Mouse (Mus musculus) A20 (cell line): ENCODE data around the gene Eif4g1.

Source experiments
- DNase-seq: peaks from one replicate; pipeline ENCODE4 v3.0.0-alpha.2; 2011; ENCODE audit warnings: low read depth, low spot score

The Eif4g1 gene

DNA sequence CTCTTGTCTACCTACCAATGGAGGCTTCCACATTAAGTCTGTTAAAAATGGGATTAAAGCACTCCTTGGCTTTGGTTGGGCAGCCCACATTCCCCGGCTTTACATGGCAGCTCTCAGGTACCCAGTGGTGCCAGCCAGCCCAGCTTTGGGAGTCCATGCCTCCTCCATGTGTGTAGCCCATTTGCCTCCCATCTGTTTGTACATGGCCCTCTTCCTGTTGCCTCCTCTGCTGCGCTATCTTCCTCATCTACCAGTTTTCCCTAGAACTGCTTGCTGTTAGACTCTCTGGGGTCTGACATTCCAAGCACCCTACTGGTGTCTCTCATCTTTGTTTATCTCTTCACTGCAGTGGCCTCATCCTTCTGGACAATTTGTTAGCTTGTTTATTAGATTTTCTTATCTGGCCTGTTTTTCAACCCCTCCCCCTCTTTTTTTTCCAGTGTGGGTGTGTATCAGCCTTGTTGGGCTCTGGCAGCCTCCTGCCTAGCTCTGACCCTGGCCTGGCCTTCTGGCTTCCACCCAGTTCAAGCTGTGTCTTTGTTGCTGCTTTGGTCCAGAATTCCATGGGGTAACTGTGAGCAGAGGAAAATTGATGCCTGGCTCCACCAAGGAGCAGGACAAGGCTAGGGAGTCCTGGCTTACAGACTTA, 38.4 kb downstream of the Eif4g1 start:
- no peak for DNase-seq

DNA sequence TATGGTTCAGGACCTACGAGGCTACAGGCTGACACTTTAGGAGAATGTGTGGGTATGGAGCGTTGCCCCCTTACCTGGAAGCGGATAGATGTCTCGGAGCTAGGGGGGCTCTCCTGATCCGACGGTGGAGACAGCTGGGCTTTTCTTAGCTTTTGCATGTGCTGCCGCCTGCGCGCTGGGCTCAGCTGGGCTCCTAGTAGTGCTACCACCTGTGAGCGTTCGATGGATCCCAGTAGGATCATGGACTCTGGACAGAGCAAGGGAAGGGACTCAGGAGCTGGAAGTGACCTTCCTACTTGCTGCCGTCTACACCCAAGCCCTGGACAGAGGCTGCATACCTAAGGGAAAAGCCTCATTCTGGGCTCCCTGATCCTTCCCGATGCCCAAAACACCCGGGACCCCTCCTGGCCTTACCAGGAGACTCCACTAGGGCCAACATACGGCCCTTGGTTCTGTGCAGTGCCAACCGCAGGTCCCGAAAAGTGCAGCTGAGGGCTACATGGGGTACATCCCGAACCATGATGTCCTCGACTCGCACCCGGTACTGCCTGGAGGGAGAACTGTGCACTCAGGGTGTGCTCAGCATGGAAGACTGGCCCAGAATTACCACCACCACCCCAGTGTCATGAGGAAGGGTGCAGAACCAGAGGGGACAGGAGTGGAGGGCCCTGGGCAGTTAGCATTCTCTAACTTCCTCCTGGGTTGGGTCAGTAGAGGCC, 40.3 kb downstream of the Eif4g1 start:
- no peak for DNase-seq

DNA sequence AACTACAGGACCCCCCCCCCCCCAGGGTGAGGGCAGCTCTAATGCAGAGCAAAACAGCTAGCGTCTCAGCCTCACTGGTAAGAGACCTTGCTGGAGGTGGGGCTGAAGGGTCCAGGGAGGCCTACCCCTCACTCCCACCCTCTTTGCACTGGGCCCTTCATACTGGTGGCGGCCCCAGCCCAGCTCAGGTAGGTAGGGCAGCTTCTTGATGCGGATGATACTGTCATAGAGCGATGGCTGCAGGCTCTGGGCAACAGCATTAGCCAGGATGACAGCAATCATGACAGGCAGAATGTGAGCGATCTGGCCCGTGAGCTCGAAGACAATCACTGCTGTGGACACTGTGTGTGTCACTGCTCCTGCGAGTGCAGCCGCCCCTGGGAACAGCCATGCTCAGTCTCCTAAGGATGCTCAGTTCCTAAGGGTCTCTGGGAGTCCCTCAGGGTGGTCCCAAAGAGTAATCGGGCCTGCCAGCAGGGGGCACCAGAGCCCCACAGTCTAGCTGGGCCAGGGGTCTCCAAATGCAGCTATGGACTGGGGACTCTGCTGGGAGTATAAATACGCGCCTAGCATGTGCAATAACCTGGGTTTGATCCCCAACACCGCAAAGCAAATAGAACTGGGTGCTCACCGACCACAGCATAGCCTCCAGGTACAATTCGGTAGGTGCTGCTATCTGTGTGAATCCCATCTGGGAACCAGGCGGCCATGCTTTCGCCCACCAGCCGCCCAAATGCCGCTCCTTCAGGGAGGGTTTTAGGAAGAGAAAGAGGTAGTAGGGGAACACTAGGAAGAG, 41.0 kb downstream of the Eif4g1 start:
- no peak for DNase-seq

DNA sequence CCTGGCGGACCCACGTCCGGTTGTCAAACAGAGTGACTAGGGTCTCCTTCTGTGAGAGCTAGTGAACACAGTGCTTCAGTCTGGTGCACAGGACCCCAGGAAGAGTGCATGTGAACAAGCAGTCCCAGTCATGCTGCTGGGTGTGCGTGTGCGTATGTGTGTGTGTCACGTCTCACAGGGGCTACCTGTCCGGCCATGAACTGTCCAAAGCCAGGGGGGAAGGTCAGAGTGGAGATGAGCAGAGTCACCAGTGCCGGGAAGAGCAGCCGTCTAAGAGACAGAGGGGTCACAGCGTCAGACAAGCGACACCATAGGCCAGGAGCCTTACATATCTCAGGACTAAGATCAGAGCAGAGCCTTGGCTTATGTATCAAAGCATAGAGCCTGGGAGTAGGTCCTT, 42.3 kb downstream of the Eif4g1 start:
- no peak for DNase-seq

DNA sequence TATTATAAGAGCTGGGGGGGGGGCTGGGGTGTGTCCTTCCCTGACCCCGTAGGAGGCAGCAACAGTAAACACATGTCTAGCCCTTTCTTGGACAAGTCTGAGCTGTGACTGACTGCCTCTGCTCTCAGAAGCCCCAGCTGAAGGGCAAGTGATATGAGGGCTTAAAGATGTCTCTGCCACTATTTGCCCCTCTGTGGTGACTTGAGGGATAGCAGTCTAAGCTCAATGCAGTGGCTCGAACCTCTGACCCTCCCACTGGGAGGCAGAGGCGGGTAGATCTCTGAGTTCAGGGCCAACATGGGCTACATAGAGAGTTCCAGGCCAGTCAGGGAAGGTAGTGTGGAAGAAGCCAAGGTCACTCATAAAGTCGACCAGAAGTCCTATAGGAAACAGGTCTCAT, 42.7 kb downstream of the Eif4g1 start:
- peak; percentile 42 for DNase-seq

DNA sequence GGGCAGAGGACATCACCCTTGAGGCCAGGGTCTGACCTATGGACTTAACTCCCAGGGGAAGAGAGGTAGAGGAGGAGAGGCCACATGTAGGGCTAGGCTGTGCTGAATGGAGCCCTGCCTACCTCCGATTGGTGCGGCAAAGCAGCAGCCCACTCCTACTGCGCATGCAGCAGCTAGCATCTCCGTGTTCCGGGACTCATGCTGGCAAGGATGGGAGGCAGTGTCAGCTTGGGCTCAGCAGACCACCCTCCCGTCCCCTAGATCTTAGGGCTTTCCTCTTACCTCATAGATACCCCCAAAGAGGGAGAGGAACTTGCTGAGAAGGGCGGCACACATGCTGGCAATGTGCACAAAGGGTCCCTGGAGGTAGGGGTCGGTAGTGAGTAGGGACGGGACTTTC, 44.1 kb downstream of the Eif4g1 start:
- no peak for DNase-seq

DNA sequence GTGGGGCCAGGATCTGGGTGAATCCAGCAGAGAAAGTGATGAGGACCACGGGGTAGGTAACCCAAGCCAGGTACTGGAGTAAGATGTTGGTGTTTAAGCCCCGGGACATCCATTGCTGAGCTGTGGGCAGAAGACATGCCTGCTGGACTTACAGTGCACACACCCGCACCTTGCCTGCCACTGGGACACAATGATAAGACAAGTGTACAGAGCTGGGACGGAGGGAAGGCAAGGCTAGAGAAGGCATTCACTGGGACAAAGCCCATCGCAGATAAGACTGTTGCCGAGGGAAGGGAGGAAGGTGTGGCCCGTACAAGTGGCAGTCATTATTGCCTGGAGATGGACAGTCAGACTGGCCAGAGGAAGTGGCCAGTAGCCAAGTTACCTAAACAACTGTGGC, 44.8 kb downstream of the Eif4g1 start:
- no peak for DNase-seq

DNA sequence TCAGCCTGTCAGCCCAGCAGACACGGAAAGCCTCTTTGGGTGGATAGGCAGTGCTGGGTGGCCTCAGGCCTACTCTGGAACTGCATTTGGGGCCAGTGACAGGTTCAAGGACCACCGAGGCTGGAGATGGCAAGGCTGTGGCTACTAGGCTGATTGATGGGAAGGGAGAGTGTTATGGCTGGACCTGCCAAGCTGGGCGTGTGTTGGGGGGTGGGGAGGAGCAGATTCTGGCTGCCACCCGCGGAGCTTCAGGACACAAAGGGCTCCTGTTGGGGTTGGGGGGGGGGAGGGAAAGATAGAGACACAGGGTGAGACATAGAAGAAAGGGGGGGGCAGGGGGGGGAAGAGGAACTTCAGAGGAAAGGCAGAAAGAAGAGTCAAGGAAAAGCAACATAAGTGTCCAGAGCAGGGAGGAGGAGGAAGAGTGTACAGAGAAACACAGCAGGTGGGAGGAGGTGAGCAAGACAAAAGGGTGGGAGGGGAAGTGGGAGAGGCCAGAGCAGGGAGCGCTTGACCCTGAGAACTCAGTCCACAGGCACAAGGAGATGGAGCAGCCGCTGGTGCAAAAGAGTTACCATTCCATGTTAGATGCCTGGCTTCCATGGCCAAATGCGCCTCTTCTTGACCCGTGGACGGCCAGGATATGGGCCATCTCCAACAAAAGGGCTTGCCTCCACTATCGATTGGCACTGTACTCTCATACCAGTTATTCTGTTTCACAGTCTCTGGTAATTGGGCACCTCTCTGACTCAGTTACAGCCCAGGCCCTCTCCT, 46.4 kb downstream of the Eif4g1 start:
- no peak for DNase-seq

DNA sequence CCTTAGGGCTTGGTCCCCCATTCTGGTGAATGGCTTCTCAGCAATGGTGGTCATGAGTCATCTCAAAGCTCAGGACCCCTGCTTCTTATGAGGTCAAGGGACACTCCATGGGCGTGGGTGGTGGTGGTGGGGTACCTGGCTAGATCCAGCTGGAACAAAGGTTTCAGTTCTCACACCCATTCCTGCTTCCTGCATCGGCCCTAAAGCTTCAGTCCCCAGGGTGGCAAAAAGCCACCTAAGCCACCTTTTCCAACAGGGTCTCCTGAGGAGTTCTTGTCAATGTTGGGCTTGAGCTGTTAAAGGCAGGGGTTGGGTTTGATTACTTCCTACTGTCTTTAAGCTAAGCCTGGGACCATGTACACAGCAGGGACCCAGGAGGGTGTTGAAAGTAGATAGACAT, 47.0 kb downstream of the Eif4g1 start:
- no peak for DNase-seq

DNA sequence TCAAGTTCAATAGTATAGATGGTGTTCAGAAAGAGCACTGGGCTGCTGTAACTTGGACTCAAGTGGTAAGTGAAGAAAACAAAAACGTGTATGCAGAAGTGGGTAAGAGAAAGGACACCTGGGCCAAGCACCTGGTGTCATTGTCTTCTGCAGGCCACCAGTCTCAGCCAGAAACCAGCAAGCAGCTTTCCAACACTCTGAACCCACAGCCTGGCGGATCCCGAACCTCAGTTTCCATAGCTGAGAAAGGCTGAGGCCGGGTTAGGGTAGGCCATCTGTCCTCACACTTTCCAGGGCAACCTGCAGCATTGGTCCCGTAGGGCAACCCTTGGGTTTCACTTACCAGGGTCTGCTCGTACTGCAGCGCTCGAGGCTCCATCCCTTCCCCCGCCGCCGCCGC, 47.5 kb downstream of the Eif4g1 start:
- no peak for DNase-seq

DNA sequence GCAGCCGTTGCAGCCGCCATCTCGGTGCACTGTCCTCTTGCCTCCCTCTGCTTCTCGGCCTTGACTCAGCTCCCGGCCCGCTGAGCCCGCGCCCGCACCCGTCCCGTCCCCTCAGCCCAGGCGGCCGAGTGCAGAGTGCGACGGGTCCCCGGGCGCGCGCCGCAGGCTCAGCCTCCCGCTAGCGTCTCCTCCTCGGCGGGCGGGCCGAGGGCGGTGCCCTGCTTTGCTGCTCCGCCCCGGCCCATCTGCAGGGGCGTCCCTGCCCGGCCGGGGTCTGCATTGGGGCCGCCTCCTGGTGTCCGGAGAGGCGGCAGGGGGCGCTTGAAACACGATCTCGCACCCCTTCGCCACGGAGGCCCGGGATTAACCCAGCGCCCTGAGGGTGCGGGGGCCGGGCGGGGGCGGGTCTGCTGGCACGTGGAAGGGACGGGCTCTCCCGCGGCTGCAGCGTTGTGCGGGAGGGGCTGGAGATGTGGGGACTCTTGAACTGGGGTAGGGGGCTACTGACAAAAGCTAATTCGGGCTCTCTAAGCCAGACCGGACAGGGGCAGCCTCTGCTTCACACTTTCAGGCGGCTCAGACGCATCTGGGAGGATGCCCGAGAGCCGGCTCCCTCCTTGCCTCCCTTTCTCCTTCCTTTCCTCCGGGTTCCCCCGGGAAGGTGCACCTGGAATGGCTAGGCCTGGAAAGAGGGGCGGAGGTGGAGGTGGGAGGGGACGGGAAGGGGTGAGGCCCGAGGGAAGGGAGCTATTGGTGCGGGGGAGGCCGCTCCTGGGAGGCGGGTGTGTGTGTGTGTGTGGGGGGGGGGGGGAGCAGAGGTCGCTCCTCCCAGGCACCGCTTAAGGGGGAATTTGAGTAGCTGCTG, 48.1 kb downstream of the Eif4g1 start:
- DNase-seq: peak; percentile 85

DNA sequence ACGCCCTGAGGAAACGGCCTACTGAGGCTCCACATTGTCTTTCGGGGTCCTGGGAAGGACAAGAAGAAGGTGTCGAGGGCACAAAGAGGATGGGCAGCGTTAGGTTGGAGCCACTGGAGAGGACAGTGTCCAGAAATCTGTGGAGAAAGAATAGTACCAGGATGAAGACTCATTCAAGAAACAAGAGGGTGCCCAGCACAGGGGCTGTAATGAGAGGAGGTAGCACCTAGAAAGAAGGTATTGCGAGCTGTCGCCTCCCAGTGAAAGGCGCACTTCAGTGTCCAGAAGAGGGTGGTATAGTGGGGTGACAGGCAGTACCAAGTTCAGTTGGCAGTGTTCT, 48.7 kb downstream of the Eif4g1 start:
- DNase-seq: no peak

DNA sequence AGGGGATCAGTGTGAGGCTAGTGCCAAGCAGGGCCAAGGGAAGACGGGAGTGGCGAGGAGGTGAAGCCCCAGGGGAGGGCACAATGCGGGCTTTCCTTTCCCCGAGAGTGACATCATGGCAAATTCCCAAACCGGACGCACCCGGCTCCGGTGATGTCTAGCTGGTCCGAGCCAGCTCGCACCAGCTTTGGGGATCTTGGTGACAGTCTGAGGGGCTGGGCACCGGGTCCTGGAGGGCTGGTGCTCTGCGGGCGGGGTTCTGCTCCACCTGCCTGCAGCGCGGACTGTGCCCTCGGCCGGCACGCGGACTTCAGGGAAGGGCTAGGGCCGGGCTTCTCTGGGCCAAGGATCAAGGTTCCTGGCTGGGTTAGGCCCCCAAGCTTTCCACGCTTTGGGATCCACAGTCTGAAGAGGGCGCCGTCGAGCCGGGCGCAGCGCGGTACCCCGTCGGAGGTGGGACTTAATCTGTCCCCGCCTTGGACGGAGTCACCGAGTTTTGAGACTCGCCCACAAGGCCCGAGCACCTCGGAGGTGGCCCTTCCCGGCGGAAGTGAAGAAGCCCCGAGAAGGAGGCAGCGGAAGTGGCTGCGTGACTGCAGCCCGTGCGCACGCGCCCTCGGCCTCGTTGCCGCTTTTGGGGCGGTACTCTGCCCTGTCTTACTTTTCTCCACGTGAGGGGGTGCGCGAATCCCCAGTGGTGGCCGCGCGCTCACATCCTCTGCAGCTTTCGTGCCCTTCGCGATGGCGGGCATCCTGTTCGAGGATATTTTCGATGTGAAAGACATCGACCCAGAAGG, 49.3 kb downstream of the Eif4g1 start, which contains the start of the genes Polr2h and Clcn2:
TSS of gene Polr2h (plus strand) at position 485 of the 797 bp plus-strand sequence.
TSS of gene Clcn2 (minus strand) at position 566 of the 797 bp plus-strand sequence.
- peak; percentile 98 for DNase-seq

DNA sequence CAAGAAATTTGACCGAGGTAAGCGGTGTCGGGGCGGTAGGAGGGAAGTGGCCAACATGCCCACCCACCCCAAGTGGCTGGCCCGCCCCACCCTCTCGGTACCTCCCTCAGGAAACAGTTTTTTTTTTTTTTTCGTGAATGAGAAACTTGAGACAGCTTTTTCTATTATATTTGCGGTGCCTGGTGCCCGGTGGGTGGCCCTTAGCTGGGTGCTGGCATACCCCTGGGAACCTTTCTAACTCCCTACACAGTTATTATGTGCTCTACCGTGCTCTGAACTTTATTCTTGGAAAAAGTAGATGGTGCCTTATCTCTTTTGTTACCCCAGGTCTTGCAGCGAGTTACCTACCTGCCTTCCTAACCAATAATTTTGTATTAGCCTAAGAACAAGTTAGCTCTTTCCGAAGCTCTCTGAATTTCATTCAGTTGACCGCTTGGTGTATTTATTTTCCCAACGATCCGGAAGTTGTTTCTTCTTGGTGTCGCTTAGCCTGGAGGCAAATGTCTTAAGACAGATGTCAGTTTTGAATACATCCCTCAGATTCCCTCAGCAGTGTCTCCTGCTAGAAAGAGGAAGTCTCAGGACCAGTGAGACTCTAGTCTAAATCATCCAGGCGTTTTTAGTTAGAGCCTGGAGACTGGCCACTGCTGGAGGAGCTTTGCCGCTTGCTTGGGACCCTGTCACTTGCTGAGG, 50.0 kb downstream of the Eif4g1 start:
- peak; percentile 62 for DNase-seq

DNA sequence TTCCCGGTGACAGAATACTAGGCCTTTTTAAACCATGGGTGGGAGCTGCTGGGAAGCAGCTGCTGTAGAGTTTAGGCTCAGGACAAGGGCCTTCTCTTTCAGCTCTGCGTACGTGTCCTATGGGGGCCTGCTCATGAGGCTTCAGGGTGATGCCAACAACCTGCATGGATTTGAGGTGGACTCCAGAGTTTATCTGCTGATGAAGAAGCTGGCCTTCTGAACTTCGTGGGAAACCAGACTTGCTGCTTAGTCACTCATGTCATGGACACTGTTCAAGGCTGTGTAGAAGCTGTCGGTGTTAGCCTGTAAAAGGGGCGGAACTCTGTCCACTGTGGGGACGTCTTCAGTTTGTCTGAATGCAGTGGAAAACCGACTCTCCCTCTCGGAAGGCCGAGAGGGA, 53.7 kb downstream of the Eif4g1 start:
- no peak for DNase-seq

DNA sequence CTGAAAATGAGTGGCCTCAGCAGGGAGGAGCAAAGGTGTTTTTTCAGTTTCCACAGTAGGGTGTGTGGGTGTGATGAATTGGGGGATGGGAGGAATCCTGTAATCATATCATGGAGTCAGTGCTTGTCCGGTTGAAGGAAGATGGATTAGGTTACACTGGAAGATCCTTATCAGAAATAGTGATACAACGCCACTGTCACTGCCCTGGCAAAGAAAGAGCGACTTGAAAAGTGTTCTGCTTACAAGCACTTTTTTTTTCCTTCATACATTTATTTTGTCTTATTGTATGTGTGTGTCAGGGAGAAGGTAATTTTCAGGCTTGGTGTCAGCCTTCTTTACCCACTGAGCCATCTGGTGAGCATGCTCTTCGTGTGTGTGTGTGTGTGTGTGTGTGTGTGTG, 54.6 kb downstream of the Eif4g1 start:
- no peak for DNase-seq

DNA sequence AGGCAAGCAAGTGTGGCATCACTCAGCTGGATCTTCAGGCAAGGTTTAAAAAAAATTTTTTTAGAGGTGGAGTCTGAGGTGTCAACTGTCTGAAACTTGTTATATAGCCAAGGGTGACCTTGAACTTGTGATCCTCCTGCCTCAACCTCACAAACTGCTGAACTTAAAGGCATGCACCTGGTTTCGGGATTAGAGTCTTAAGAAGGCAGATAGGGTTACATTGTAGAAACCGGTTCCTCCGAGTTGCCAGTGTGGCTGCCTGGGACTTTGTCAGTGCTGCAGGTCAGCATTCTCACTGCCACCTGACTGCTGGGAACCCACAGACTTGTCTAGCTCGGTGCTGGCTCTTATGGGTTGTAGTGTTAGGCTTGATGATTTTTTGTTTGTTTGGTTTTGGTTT, 55.1 kb downstream of the Eif4g1 start:
- no peak for DNase-seq

DNA sequence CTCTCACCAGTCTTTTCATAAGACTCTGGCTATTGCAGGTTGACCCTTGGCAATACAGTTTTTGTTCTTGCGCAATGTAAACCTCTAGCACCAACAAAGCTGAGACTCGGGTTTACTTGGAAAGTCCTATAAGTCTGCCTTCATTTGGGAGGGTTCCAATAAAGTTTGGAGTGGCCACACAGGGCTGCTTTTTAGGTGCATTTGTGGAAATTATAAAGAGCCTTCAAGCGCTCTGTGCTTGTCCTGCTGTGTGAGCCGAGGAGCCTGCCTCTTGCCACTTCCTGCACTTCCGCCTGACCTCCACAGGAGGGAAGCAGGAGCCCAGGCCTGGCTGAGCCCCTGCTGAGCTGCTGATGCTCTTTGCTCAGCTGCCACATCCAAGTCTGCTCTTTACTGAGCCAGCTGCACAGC, 56.2 kb downstream of the Eif4g1 start:
- peak; percentile 12 for DNase-seq

DNA sequence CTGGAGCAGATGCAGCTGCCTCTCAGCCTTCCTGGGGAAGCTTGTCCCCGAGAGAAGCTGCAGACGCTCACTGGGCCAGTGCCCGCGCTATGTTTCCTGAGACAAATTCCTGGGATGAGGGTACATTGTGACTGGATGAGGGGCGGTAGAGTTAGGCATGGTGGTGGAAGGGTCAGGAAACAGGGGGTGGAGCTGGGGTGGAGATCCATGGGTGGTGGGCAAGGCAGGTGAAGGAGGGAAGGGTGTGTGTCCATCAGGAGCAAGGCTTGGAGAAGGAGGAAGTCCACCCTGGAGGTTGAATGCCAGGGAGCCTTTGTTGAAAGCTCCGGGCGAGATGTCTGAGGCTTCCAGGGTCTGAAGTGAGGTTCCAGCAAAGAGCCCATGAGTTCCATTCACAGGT, 57.2 kb downstream of the Eif4g1 start:
- no peak for DNase-seq

DNA sequence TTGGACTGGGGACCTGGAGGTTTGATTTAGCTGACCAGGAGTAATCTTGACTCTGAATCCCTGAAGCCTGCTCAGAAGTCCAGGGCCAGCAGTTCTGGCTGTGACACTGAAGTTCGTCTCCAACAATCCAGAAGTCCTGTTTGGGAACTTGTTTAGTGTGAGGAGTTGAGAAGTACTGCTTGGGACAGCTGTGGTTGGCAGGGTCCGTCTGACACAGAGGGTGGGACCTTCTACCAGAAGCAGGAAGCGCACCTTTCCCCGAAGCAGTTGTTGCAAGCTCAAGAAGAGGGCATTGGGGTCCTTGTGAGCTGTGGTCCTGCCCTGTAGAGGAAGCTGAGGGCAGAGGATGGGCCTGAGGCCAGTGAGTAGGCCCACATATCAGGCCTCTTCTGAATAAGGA, 57.6 kb downstream of the Eif4g1 start:
- DNase-seq: no peak
